18 mouse cellular contexts compared by ENCODE assay signal in genomic region chr1:34986861-34987260, GRCm38 (mm10).
"Had no signal": no experiment of that assay in that cellular context is flagged by ENCODE, and none has a peak within 500 bp of the region (broad histone marks: within the 10 kb centered on the region; RNA-seq: fewer than 3 reads in every experiment).

No protein-coding gene starts in this region.

- H3K4me3 ChIP-seq: midbrain, embryonic 10.5 days; midbrain, embryonic 12.5 days; myocyte; neural tube, embryonic 13.5 days; neural tube, embryonic 15.5 days had no signal

- H3K9ac ChIP-seq: lung, embryonic 14.5 days; midbrain, embryonic 12.5 days; neural tube, embryonic 13.5 days; neural tube, embryonic 15.5 days had no signal

- H3K27me3 ChIP-seq: midbrain, embryonic 12.5 days; neural tube, embryonic 13.5 days; neural tube, embryonic 15.5 days had no signal

- DNase-seq: lung, adult 18-20 months; lung, embryonic 14.5 days; lung, postnatal 10 days; lung, postnatal 4 days; midbrain, embryonic 14.5 days; retina, postnatal 1 day; right cerebral cortex, adult 18-20 months; right cerebral cortex, postnatal 25 days; right cerebral cortex, postnatal 4 days; spleen, adult 18-20 months; thymus, adult 18-20 months; thymus, postnatal 14 days; thymus, postnatal 36 days had no signal

- H3K36me3 ChIP-seq: midbrain, embryonic 10.5 days; midbrain, embryonic 12.5 days; neural tube, embryonic 13.5 days; neural tube, embryonic 15.5 days had no signal

- H3K4me1 ChIP-seq: midbrain, embryonic 10.5 days; midbrain, embryonic 12.5 days had no signal

- H3K27ac ChIP-seq: midbrain, embryonic 10.5 days; midbrain, embryonic 12.5 days had no signal

- H3K9me3 ChIP-seq: midbrain, embryonic 10.5 days; midbrain, embryonic 12.5 days; neural tube, embryonic 13.5 days; neural tube, embryonic 15.5 days had no signal

- H3K4me2 ChIP-seq: lung, embryonic 14.5 days; midbrain, embryonic 12.5 days; neural tube, embryonic 13.5 days had no signal
